Mouse (Mus musculus): ENCODE results near the gene Igfbpl1.

DNA sequence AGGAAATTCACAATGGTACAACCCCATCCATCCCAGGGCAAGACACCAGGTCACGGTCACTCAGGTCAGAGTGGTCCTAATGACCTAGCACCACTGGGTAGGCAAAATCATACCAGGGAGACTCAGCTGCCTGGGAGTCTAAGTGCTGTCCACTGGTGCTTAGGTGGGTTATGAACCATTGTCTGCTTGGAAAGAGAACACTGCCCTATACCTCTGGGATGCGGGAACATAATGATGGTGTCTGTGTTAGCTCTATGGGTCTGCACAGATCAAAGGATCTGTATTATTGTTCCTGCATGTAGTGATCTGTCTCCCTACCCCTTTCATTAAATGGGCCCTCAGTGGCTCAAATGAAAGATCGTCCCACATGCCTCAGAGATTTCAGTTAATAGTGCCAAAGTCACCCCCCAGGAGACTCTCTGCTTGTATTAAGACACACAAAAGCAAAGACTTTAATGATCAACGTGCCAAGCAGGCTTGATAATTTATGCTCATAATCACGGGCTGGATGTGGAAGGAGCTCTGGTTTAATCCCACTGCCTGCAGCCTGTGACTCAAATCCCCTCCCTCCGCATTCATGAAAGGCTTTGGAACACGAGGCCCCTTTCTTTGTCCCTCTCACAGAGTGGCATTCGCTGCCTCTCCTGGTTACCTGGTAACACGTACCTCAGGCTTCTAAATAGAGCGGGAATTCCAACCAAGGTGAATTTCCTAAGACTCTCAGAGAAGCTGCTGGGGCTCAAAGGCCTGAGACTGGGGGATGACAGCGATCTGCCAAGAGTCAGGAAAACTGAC is 3.7 kb downstream of the Igfbpl1 start:
- TF ChIP-seq EP300 (IDR thresholded peaks at IDR 0.05; ENCODE audit: insufficient read depth, low read depth, low read length) (no peak), CTCF (IDR thresholded peaks at IDR 0.05) (no peak), POLR2A (IDR thresholded peaks at IDR 0.05; ENCODE audit: insufficient read depth, low read depth, low read length) (no peak)
